Mouse (Mus musculus): ENCODE data around the gene Trappc3.
"Not testable (repeated sequence)": the region's sequence is repeated elsewhere in the genome, so short reads cannot be mapped to it uniquely, and the experiment has no call there.

Trappc3 gene

DNA sequence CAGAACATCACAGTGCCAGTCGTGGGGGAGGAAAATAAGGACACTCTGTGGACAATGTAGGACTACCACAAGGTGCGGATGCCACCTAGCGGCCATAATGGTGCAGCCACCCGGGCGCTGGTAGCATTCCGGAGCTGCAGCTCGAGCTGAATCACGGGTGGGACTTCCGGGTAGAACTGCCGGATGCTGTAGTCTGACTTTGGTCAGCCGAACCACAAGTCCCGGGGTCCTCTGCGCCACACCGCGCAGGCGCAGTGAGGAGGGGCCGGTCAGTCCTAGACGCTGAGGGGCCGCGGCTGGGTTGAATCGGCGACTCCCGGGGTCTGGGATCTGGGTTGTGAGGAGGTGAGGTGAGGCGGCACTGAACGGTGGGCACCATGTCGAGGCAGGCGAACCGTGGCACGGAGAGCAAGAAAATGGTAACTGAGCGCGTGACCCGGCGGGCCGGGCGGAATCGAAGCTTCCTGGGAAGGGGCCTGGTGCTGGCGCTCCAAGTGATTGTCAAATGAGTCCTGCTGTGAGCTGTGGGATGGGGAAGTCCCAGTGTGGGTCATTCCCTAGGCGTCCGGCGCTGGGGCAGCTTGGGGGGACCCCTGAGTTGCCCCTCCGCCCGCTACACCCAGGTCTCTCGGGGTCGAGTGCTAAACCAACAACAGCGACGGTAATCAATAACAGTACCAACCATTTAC lies at the start of gene Trappc3:
TSS of gene Trappc3 (plus strand) at position 207 of the 689 bp plus-strand sequence.
- DNase-seq (ENCODE audit: low read depth): peak; percentile 98

- DNase-seq (ENCODE audit: low read depth): no peak
Observed at GRCm38 (mm10) chr4:126217771-126218170, 44.4 kb upstream of the Trappc3 start.

DNA sequence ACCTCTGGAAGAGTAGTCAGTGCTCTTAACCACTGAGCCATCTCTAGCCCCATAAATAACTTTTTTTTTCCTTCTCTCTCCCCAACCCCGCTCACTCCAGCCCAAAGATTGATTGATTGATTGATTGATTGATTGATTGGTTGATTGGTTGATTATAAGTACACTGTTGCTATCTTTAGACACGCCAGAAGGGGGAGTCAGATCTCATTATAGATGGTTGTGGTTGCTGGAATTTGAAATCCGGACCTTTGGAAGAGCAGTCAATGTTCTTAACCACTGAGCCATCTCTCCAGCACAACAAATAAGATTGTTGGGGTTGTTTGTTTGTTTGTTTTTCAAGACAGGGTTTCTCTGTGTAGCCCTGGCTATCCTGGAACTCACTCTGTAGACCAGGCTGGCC lies 42.6 kb upstream of the Trappc3 start:
- DNase-seq (ENCODE audit: low read depth): not testable (repeated sequence)

DNA sequence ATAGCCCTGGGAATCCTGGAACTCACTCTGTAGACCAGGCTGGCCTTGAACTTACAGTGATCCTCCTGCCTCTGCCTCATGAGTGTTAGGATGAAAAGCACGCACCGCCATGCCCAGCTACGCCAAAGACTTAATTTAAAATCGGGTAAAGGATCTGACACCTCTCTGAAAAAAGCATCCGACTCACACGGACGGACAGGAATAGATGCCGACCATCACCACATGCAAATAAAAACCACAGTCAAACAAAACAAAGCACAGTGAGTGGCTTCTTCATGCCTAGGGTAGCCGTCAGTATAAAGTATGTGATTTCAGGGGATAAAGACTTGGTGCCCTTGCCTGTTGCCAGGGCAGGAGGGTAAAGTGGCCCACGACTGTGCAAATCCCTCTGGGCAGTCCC lies 42.1 kb upstream of the Trappc3 start:
- no peak for DNase-seq (ENCODE audit: low read depth)

DNA sequence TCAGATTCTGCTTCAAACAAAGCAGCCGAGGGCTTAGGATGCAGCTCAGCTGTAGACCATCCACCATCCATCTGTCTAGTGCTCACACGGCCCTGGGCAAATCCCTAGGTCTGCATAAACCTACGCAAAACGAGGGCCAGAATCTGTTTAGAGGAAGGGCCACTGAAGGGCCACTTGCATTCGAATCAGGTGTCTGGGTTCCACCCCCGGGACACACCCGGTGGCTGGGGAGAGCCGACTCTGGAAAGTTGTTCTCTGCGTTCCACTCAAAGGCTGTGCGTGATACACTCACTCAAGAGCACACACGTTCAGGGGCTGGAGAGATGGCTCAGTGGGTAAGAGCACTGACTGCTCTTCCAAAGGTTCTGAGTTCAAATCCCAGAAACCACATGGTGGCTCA lies 39.5 kb upstream of the Trappc3 start:
- DNase-seq (ENCODE audit: low read depth): no peak

DNA sequence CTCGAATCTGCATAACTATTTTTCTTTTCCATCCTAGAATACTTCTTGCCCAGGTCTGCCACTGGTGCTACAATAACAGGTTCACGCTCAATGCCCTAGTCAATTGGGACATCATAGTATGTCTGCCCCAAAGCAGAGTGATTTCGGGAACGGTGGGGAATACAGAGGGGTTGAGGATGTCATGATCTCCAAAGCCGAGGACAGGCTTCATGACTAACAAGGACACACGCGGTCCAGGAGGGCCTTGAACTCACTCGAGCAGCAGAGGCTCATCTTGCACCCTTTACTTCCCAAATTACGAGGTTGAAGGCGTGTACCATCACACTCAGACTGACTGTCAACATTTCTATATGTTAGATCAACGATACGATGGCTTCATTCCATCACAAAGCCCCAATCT lies 35.5 kb upstream of the Trappc3 start:
- DNase-seq (ENCODE audit: low read depth): no peak

GRCm38 (mm10) chr4:126227077-126227761 lies 34.9 kb upstream of the Trappc3 start:
- DNase-seq (ENCODE audit: low read depth): peak; percentile 91

DNA sequence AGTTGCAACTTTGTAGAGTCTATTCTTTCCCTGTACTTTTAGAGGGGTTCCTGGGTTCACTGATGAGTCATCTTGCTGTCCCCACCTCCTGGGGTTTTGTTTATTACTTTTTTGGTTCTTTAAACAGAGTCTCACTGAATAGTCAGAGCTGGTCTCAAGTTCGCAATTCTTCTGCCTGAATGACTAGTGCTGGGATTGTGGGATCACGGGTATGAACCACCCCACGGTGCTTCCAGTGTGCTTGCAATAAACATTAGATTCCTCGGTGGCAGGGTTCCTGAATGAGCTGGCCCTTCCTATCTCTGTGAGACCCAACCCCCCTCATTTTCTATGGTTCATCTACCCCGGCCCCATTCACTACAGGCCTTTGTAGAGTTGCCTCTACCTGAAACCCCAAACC lies 34.0 kb upstream of the Trappc3 start:
- no peak for DNase-seq (ENCODE audit: low read depth)

GRCm38 (mm10) chr4:126229900-126230299 lies 32.2 kb upstream of the Trappc3 start:
- no peak for DNase-seq (ENCODE audit: low read depth)

DNA sequence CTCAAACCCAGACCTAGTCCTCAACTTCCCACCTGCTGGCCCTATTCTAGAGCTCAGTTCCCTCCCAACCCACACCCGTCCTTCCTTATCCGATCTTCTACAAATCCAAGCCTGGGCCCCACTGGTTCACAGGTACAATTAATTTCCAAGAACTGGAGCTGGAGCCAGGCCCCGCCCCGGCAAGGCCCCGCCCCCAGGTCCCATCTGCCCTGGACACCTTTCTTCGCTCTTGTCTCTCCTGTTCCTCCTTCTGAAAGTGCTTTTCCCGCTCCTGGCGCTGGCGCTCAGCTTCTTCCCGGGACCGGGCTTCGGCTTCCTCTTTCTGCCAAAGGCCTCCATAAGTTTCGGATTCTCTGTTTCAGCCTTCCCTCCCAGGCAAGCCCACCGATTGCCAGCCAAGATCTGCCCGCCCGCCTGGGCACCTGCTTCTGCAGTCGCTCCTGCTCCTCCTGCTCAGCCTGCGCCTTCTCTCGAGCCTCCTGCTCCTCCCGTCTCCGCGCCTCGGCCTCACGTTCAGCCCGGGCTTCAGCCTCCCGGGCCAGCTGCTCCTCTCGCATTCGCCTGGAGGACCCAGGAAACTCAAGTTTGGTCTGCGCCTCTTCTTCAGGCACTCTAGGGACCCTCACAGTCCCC lies 28.3 kb upstream of the Trappc3 start:
- DNase-seq (ENCODE audit: low read depth): no peak

DNA sequence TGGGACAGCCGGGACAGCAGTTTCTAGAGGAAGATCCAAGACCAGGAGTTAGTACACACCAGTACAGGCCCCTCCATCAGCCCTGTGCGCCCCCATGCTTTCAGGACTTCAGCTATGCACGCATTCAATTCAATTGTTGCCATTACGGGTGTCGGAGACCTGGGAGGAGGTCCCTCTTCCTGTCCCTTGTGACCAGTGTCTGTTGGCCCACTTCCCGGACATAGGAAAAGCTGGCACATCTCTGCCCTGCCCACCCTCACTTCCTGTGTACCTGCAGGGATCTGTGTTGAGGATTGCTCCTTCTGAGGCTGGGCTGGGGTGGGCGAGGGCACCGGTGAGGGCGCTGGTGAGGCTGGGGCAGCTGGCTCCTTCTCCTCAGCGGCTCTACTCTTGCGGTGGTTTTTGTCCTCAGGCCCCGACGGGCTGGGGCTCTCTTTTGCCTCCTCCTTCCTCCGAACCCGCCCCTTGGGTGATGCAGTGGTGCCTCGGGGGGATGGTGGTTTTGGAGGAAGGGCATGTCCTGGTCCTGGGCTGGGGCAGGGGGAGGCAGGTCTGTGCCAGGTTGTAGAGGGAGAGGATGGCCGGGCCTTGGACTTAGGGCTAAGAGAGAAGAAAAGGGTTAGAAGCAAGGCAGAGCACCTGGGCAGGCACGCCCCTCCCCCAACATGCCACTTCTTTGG lies 27.5 kb upstream of the Trappc3 start:
- no peak for DNase-seq (ENCODE audit: low read depth)

GRCm38 (mm10) chr4:126235191-126235590 lies 26.9 kb upstream of the Trappc3 start:
- DNase-seq (ENCODE audit: low read depth): peak; percentile 63

- DNase-seq (ENCODE audit: low read depth): no peak
Observed at GRCm38 (mm10) chr4:126236467-126237280, 25.5 kb upstream of the Trappc3 start.

- no peak for DNase-seq (ENCODE audit: low read depth)
Observed at GRCm38 (mm10) chr4:126237721-126238242, 24.3 kb upstream of the Trappc3 start.

GRCm38 (mm10) chr4:126239862-126240475 lies 22.2 kb upstream of the Trappc3 start:
- no peak for DNase-seq (ENCODE audit: low read depth)

DNA sequence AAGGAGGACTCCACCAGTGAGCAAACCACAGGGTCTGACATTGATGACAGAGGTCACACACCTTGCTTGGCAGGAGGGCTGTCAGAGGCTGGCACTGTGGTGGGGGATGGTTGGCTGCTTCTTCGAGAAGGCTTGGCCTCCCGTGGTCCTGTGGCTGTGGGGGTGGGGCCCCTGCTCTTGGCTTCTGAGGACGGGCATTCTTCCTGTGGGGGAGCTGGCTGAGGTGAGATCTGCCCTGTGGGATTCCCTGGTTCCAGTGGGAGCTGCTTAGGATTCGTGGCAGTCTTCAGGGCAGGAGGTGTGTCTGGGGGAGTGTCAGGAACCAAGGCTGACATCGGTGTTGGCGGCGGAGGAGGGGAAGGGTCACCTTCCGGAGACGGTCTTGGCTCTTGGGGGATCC lies 20.2 kb upstream of the Trappc3 start:
- DNase-seq (ENCODE audit: low read depth): no peak

DNA sequence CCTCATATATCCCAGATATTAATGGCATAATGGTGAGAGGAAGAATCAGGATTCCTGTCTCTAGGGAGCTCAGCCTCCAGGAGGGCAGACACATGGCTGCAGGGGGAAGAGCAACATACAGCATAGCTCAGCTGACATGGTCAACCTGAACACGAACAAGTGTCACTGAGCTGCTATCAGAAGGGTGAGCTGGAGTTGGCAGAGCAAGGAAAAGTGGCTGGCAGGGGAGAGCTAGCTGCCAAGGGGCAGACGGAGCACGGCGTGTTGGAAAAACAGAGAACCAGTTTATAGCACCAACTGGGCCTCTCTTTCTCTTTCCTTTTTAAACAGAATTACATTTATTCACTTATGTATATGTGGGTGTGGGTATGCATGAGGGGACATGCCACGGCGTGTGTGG lies 19.6 kb upstream of the Trappc3 start:
- no peak for DNase-seq (ENCODE audit: low read depth)

- no peak for DNase-seq (ENCODE audit: low read depth)
Observed at GRCm38 (mm10) chr4:126246202-126246889, 15.8 kb upstream of the Trappc3 start.

GRCm38 (mm10) chr4:126248261-126248868 lies 13.8 kb upstream of the Trappc3 start:
- DNase-seq (ENCODE audit: low read depth): no peak

DNA sequence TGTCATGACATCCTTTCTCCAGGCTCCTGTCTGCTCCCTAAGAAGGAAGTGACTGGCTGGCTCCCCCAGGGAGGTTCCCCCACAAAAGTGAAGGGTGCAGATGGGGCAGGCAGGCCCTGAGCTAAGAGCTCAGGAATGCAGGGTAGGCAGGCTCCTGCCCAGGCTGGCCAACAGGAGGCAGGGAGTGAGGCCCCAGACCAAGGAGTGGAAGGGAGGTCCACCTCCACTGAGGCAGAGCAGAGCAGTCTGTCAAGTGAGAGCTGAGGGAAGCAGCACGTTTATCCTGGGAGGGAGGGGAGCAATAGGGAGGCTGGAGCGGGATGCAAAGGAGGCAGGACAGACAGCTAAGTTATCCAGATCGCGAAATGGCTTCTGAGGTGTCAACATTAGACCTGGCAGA lies 11.5 kb upstream of the Trappc3 start:
- DNase-seq (ENCODE audit: low read depth): no peak

Data from naive thymus-derived CD4-positive, alpha-beta T cell, adult 2 months (primary cell).